Mouse (Mus musculus) liver, embryonic 16.5 days (tissue): Measurements from ENCODE around the gene Hist1h4a. TPM values are rescaled to one million over a fixed set of nuclear protein-coding genes. Genes with fewer than 3 reads are reported as not detected.
"Not testable (repeated sequence)": the region's sequence is repeated elsewhere in the genome, so short reads cannot be mapped to it uniquely, and the experiment has no call there.

Source experiments
- ATAC-seq: fragments of 200-750 bp; cut with Nextera tagmentation; 2 replicates; pipeline ENCODE4 v1.8.0; 2017; ENCODE audit warnings: low read depth, mild to moderate bottlenecking, moderate number of reproducible peaks, moderate library complexity
- H3K27ac ChIP-seq: fragments of 300-500 bp; sonication (generic); 2 replicates; pipeline ENCODE4 v1.5.1; 2014; ENCODE audit warnings: mild to moderate bottlenecking, low read length
- H3K27me3 ChIP-seq: fragments of 300-500 bp; sonication (generic); 2 replicates; pipeline ENCODE4 v1.6.1; 2014; ENCODE audit warnings: low read depth, low read length, mixed read lengths; ENCODE audit not compliant: control insufficient read depth, insufficient read depth
- H3K36me3 ChIP-seq: fragments of 300-500 bp; sonication (generic); 2 replicates; pipeline ENCODE4 v1.6.1; 2014; ENCODE audit warnings: mild to moderate bottlenecking; ENCODE audit not compliant: control insufficient read depth, insufficient read depth
- H3K4me1 ChIP-seq: fragments of 300-500 bp; sonication (generic); 2 replicates; pipeline ENCODE4 v1.6.1; 2014; ENCODE audit warnings: low read depth, low read length, mixed read lengths; ENCODE audit not compliant: control insufficient read depth
- H3K4me2 ChIP-seq: fragments of 300-500 bp; sonication (generic); 2 replicates; pipeline ENCODE4 v1.6.1; 2014; ENCODE audit warnings: low read depth, low read length, mixed read lengths
- H3K4me3 ChIP-seq: fragments of 300-500 bp; sonication (generic); 2 replicates; pipeline ENCODE4 v1.5.1; 2014; ENCODE audit warnings: low read depth, mild to moderate bottlenecking, low read length
- H3K9ac ChIP-seq: fragments of 300-500 bp; sonication (generic); 2 replicates; pipeline ENCODE4 v1.6.1; 2014; ENCODE audit warnings: low read depth, low read length
- H3K9me3 ChIP-seq: fragments of 300-500 bp; sonication (generic); replicated peaks from 2 replicates; pipeline ENCODE4 v1.6.1; 2016; ENCODE audit warnings: low read length; ENCODE audit not compliant: control insufficient read depth
- WGBS: fragments of 180-500 bp; shearing (Covaris S2); extraction: QIAGEN DNeasy Blood & Tissue Kit; methylation state at CpG from one replicate; pipeline ENCODE4 v1.1.7; 2014; ENCODE audit not compliant: insufficient replicate concordance; 5-methylcytosine and 5-hydroxymethylcytosine counted together
- polyA plus RNA-seq: library from polyadenylated mRNA; unstranded; fragments of >200 nt; fragmentation: Nextera tagmentation; extraction: Ambion mirVana; gene quantifications from 2 replicates; pipeline ENCODE4 v1.2.1, GENCODE M21; 2015

Gene Hist1h4a
- polyA plus RNA-seq, 1 experiment from 2014 or later, result 0.48 TPM

- H3K9me3 ChIP-seq, H3K27ac ChIP-seq, H3K4me3 ChIP-seq, H3K27me3 ChIP-seq, H3K9ac ChIP-seq, ATAC-seq, H3K36me3 ChIP-seq, H3K4me2 ChIP-seq: not testable (repeated sequence)
- peaks cover 19% of the 10 kb centered on the region for H3K4me1 ChIP-seq
- WGBS, result 63% methylated on average over 2 of the region's 2 CpGs
Observed at GRCm38 (mm10) chr13:23769613-23770012, 8.6 kb upstream of the Hist1h4a start, which contains the start of gene Trim38. Gene Trim38, plus strand, starts transcription at chr13:23769913.

- H3K4me3 ChIP-seq, result no peak overlapping the region
- no peak overlapping the region for H3K27ac ChIP-seq
- H3K4me1 ChIP-seq, result peaks cover 26% of the 10 kb centered on the region
- H3K27me3 ChIP-seq, result no peaks in the 10 kb centered on the region
- no peaks in the 10 kb centered on the region for H3K36me3 ChIP-seq
- no peak overlapping the region for H3K9ac ChIP-seq
- H3K4me2 ChIP-seq, result no peak overlapping the region
- H3K9me3 ChIP-seq, result no peaks in the 10 kb centered on the region
- 41% methylated on average over 5 of the region's 5 CpGs for WGBS
- no peak for ATAC-seq
Observed at GRCm38 (mm10) chr13:23768834-23769397, 7.9 kb upstream of the Hist1h4a start.

- peaks cover 26% of the 10 kb centered on the region for H3K4me1 ChIP-seq
- no peak overlapping the region for H3K4me3 ChIP-seq
- no peak overlapping the region for H3K4me2 ChIP-seq
- ATAC-seq, result no peak
- H3K9me3 ChIP-seq, result no peaks in the 10 kb centered on the region
- no peak overlapping the region for H3K9ac ChIP-seq
- H3K36me3 ChIP-seq, result no peaks in the 10 kb centered on the region
- no peak overlapping the region for H3K27ac ChIP-seq
- no peaks in the 10 kb centered on the region for H3K27me3 ChIP-seq
Observed at GRCm38 (mm10) chr13:23766772-23767171, 5.7 kb upstream of the Hist1h4a start.

GRCm38 (mm10) chr13:23765172-23765513 is 4.1 kb upstream of the Hist1h4a start:
- Histone ChIP-seq H3K9ac (peak overlapping the region; percentile 79), H3K4me1 (peaks cover 30% of the 10 kb centered on the region), H3K4me2 (peak overlapping the region; percentile 86), H3K27me3 (no peaks in the 10 kb centered on the region), H3K27ac (peak overlapping the region; percentile 96), H3K9me3 (no peaks in the 10 kb centered on the region), H3K4me3 (peak overlapping the region; percentile 67), H3K36me3 (no peaks in the 10 kb centered on the region)
- ATAC-seq, result no peak
- WGBS, result 15% methylated on average over 1 of the region's 1 CpGs

GRCm38 (mm10) chr13:23764324-23765171 is 3.5 kb upstream of the Hist1h4a start:
- Histone ChIP-seq H3K4me2 (peak overlapping the region; percentile 86), H3K4me3 (peak overlapping the region; percentile 67), H3K9ac (peak overlapping the region; percentile 79), H3K27me3 (no peaks in the 10 kb centered on the region), H3K27ac (peak overlapping the region; percentile 96), H3K36me3 (no peaks in the 10 kb centered on the region), H3K9me3 (no peaks in the 10 kb centered on the region), H3K4me1 (peaks cover 35% of the 10 kb centered on the region)
- WGBS, result 22% methylated on average over 12 of the region's 12 CpGs
- ATAC-seq, result no peak

- Histone ChIP-seq H3K9me3 (no peaks in the 10 kb centered on the region), H3K4me1 (peaks cover 42% of the 10 kb centered on the region), H3K4me3 (peak within 1 kb of the TSS; percentile 67), H3K9ac (peak within 1 kb of the TSS; percentile 79), H3K27ac (peak within 1 kb of the TSS; percentile 96), H3K4me2 (peak within 1 kb of the TSS; percentile 86), H3K36me3 (no peaks in the 10 kb centered on the region), H3K27me3 (no peaks in the 10 kb centered on the region)
- WGBS, result 2% methylated on average over 34 of the region's 34 CpGs
- peak; percentile 47 for ATAC-seq
Observed at GRCm38 (mm10) chr13:23763586-23764323, 2.7 kb upstream of the Hist1h4a start, which contains the start of gene Hist1h1a. Gene Hist1h1a, plus strand, starts transcription at chr13:23763666.

GRCm38 (mm10) chr13:23763242-23763585 is 2.2 kb upstream of the Hist1h4a start:
- no peak for ATAC-seq
- Histone ChIP-seq H3K9ac (peak overlapping the region; percentile 78), H3K27me3 (no peaks in the 10 kb centered on the region), H3K4me2 (peak overlapping the region; percentile 86), H3K27ac (peak overlapping the region; percentile 96), H3K4me1 (peaks cover 43% of the 10 kb centered on the region), H3K4me3 (peak overlapping the region; percentile 67), H3K9me3 (no peaks in the 10 kb centered on the region), H3K36me3 (no peaks in the 10 kb centered on the region)
- WGBS, result 1% methylated on average over 10 of the region's 10 CpGs

GRCm38 (mm10) chr13:23761871-23762821 is 1.1 kb upstream of the Hist1h4a start, which contains the start of gene Hist1h3a:
Gene Hist1h3a, minus strand, starts transcription at chr13:23762386.
- peak within 1 kb of the TSS; percentile 86 for H3K4me2 ChIP-seq
- not testable (repeated sequence) for H3K27me3 ChIP-seq, H3K36me3 ChIP-seq, H3K9me3 ChIP-seq
- peak within 1 kb of the TSS; percentile 78 for H3K9ac ChIP-seq
- H3K4me3 ChIP-seq, result peak within 1 kb of the TSS; percentile 67
- peak; percentile 56 for ATAC-seq
- peaks cover 46% of the 10 kb centered on the region for H3K4me1 ChIP-seq
- peak within 1 kb of the TSS; percentile 96 for H3K27ac ChIP-seq
- WGBS, result under 1% methylated on average over 27 of the region's 52 CpGs
